In the genomic region with DNA sequence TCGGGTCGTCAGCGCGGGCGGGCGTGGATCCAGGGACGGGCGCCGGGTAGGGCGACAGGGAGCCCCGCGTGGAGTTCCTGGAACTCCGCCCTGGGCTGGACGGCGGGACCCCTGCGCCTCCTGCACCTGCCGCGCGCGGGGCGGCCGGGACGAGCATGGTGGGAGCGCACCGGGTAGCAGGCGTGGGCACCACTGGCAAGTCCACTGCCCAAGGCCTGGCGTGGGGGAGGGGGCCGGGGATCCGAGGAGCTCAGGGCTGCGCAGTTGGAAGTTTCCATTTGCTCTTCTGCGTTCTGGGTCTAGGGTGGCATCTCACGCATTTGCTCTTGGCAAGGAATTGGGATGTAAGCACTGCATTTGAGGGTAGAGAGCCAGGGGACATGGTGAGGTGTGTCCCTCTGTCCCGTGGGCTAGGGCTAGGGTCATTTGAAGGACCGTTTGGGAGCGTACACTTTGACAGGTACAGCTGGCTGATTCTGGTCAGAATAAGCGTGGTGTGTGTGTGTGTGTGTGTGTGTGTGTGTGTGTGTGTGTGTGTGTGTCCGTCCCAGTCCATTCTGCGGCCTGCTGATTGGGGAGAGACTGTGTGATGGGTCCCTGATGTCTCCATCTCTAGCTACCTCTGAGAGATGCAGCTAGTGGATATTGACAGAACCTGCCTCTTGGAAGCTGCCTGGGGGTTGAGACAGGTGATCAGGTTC, we compare ENCODE assay signal across 8 mouse cellular contexts. TPM values are rescaled to one million over a fixed set of nuclear protein-coding genes. Genes with fewer than 3 reads are reported as not detected.
A peak's percentile ranks its signal among the peaks of the same experiment; 100 is the strongest.
DNase-seq lines count a peak whose midpoint lies in the region; ATAC-seq and TF ChIP-seq lines count a peak whose summit lies in the region.

No protein-coding gene starts in this region.

- H3K9ac ChIP-seq in heart, adult 2 months (ENCODE audit: low read depth, low read length): no peak overlapping the region
- peak overlapping the region; percentile 54; the same call in 1 of the 2 replicates for H3K9ac ChIP-seq in neural tube, embryonic 11.5 days (ENCODE audit: low read length)

- no peaks in the 10 kb centered on the region for H3K9me3 ChIP-seq in limb, embryonic 10.5 days (replicated peaks)
- no peaks in the 10 kb centered on the region for H3K9me3 ChIP-seq in neural tube, embryonic 11.5 days (ENCODE audit: control insufficient read depth, low read length)

- H3K36me3 ChIP-seq in heart, adult 2 months (ENCODE audit: control insufficient read depth, insufficient read depth, low read length): no peaks in the 10 kb centered on the region
- H3K36me3 ChIP-seq in limb, embryonic 10.5 days: no peaks in the 10 kb centered on the region
- H3K36me3 ChIP-seq in neural tube, embryonic 11.5 days (ENCODE audit: control insufficient read depth, insufficient read depth, low read length): no peaks in the 10 kb centered on the region

- DNase-seq in heart, adult 2 months: no peak
- no peak for DNase-seq in heart, adult 8-10 months (ENCODE audit: low spot score)
- peak; percentile 82 for DNase-seq in cerebellum, adult 11-12 months
- peak; percentile 45 to 46 for DNase-seq in frontal cortex, postnatal 14 days (ENCODE audit: low spot score in 2 of 2)
- DNase-seq in limb, embryonic 10.5 days (ENCODE audit: low spot score): peak; percentile 37
- peak; percentile 39 for DNase-seq in neural tube, embryonic 11.5 days (ENCODE audit: low spot score)
- no peak for DNase-seq in spleen, adult 12 weeks (ENCODE audit: low spot score)

- no peak for ATAC-seq in neural tube, embryonic 11.5 days (ENCODE audit: insufficient read depth, low FRiP score, low TSS enrichment)
- no peak for ATAC-seq in activated CD4-positive, CD25-positive, alpha-beta regulatory T cell, adult 4 months

- TF ChIP-seq CTCF in heart, adult 2 months (IDR thresholded peaks at IDR 0.05): no peak

- intact Hi-C loops in heart, adult 2 months (cut with DNase I): no loop called here

- H3K4me1 ChIP-seq in heart, adult 2 months (ENCODE audit: control insufficient read depth, insufficient read depth, low read length): no peaks in the 10 kb centered on the region
- H3K4me1 ChIP-seq in limb, embryonic 10.5 days: peaks cover 3% of the 10 kb centered on the region
- peaks cover 3% of the 10 kb centered on the region; the same call in 1 of the 2 replicates for H3K4me1 ChIP-seq in neural tube, embryonic 11.5 days (ENCODE audit: control insufficient read depth, insufficient read depth, low read length)

- H3K27me3 ChIP-seq in heart, adult 2 months (ENCODE audit: control insufficient read depth, insufficient read depth, low read length): peaks cover 8% of the 10 kb centered on the region
- peaks cover 76% of the 10 kb centered on the region for H3K27me3 ChIP-seq in limb, embryonic 10.5 days (ENCODE audit: low read depth, poor library complexity, severe bottlenecking)
- peaks cover 29% of the 10 kb centered on the region for H3K27me3 ChIP-seq in neural tube, embryonic 11.5 days (ENCODE audit: control insufficient read depth, insufficient read depth, low read length)

- TF ChIP-seq POLR2A in heart, adult 2 months (IDR thresholded peaks at IDR 0.05; ENCODE audit: insufficient read depth, low read depth, low read length): no peak

- WGBS in heart, adult 2 months: 11% methylated on average over 37 of the region's 38 CpGs
- WGBS in limb, embryonic 10.5 days: 13% methylated on average over 38 of the region's 38 CpGs
- 14% methylated on average over 36 of the region's 38 CpGs for WGBS in neural tube, embryonic 11.5 days

- TF ChIP-seq EP300 in heart, adult 2 months (IDR thresholded peaks at IDR 0.05; ENCODE audit: insufficient read depth, low read depth, low read length): no peak

- no peaks in the 10 kb centered on the region for H3K79me2 ChIP-seq in heart, adult 2 months (replicated peaks; ENCODE audit: control insufficient read depth, insufficient read depth, low read length)

- H3K4me2 ChIP-seq in neural tube, embryonic 11.5 days (ENCODE audit: low read depth): peak overlapping the region; percentile 83

- H3K27ac ChIP-seq in heart, adult 2 months: no peak overlapping the region
- no peak overlapping the region for H3K27ac ChIP-seq in limb, embryonic 10.5 days
- no peak overlapping the region for H3K27ac ChIP-seq in neural tube, embryonic 11.5 days (ENCODE audit: low read depth, low read length)

- peak overlapping the region; percentile 26 for H3K4me3 ChIP-seq in heart, adult 2 months
- peak overlapping the region; percentile 47 for H3K4me3 ChIP-seq in limb, embryonic 10.5 days
- H3K4me3 ChIP-seq in neural tube, embryonic 11.5 days (ENCODE audit: low read depth, low read length): peak overlapping the region; percentile 47

RNA-seq across cellular contexts. Expression of gene Rasgef1a, which starts 0.5 kb away (rescaled TPM):
- under 1 TPM; 0.18 to 0.37 TPM for total RNA-seq in heart, adult 2 months (2021)
- 0.26 and 0.37 TPM in 2 replicates for polyA plus RNA-seq in heart, adult 2 months (2012; rRNA removed)
- under 1 TPM; 0.35 to 0.69 (median 0.42) TPM for total RNA-seq in heart, adult 8-10 months (2022)
- not detected in 2 replicates for polyA plus RNA-seq in limb, embryonic 10.5 days (2016; fragmentation: Nextera tagmentation; extraction: Ambion mirVana)
- polyA plus RNA-seq in neural tube, embryonic 11.5 days (2014; fragmentation: Nextera tagmentation; extraction: Ambion mirVana): 0.13 and 0.14 TPM in 2 replicates
- polyA plus RNA-seq in activated CD4-positive, CD25-positive, alpha-beta regulatory T cell, adult 4 months (2017; shearing (Covaris generic)): 1 to 10 TPM; 2.3 to 4.0 TPM

Comparison
In these comparisons a context has a peak if more than half of its experiments do, and no peak if none do; other contexts are left out.
1. DNase-seq: peak in cerebellum, adult 11-12 months (single experiment), frontal cortex, postnatal 14 days (2 of 2), limb, embryonic 10.5 days (single experiment) and neural tube, embryonic 11.5 days (single experiment); none in heart, adult 2 months (0 of 2), heart, adult 8-10 months (single experiment) and spleen, adult 12 weeks (single experiment).
2. Peak in every context shown above with its lines, with median percentiles within 50 percentile points of each other: H3K4me3 ChIP-seq.